Mouse (Mus musculus): Measurements from ENCODE around the gene Ugt1a6a.

Ugt1a6a gene

GRCm38 (mm10) chr1:88268070-88268469 is 133.5 kb downstream of the Ugt1a6a start:
- no peak for DNase-seq (ENCODE audit: low spot score)

All from ovary, postnatal 36 days (tissue).